Mouse (Mus musculus): ENCODE measurements at regions not wholly inside any gene's neighbourhood (a gene's known extent, or its start where the extent isn't known, plus 50 kb on each side); places are given as distances from the start of the nearest gene placed in this dataset.

DNA sequence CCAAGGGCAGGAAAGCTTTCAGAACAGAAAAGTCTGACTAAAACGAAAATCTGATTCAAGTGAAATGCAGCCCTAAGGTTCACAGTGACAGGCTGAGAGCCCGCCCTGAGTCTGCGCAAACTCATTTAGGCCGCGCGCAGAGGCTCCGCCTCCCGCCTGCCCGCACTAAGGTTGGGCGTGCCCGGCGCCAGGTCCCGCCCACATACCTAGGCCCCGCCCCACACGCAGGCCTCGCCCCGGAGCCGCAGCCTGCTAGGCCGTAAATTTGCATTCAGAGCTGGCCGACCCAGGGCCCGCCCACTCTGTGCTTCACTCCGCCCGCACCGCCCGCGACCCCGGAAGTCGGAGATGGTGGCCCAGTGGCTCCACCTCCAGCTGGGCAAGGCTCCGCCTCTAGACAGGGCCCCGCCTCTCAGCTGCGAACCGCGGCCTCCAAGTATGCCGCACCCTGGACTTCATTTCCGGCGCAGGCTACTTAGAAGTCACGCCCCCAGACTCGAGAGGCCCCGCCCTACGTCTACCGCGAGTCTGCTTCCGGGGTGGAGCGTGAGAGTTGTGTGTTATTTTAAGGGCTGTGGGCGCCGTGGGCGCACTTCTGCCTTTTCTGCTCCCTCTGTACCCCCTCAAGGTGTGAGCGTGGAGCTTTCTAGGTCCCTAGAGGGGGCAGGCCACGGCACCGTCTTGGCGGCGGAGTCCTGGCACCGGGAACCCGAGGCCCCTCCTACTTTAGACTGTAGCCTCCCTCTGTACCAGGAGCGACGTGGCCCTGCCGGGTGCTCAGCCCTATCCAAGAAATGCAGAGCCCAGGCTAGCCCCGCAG lies 52.3 kb upstream of the Wnt7b start:
- H3K9me3 ChIP-seq, result no peaks in the 10 kb centered on the region
- H3K4me1 ChIP-seq, result peaks cover 11% of the 10 kb centered on the region
- H3K4me2 ChIP-seq (replicated peaks), result peak overlapping the region; percentile 63
- H3K27ac ChIP-seq (replicated peaks), result peak overlapping the region; percentile 83
- no peaks in the 10 kb centered on the region for H3K36me3 ChIP-seq
- H3K27me3 ChIP-seq, result peaks cover 22% of the 10 kb centered on the region
- H3K4me3 ChIP-seq, result peak overlapping the region; percentile 65
- WGBS, result under 1% methylated on average over 58 of the region's 58 CpGs
- peak; percentile 97 for ATAC-seq (ENCODE audit: low FRiP score, low read depth)
- peak overlapping the region; percentile 64 for H3K9ac ChIP-seq (replicated peaks)

DNA sequence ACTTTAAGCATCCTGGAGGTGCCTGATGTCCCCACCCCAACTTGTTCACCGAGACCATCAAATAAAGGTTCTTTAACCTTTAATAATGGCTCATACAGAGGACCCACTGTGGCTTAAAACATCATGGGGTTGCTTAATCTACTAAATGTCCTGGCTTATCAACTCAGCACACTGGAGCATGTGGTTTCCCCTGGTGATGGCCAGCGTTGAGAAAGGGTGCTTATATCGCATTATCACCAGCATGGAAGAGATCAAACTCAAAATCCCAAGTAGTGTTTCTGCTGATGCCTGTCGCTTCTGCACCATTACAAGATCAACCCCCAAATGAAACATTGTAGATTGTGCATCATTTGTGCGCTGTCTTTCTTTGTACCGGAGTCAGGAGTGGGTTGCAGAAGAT lies 53.2 kb upstream of the Wnt7b start:
- H3K9ac ChIP-seq (replicated peaks), result no peak overlapping the region
- 97% methylated on average over 6 of the region's 6 CpGs for WGBS
- H3K4me3 ChIP-seq, result peak overlapping the region; percentile 65; the same call in 1 of the 2 replicates
- no peaks in the 10 kb centered on the region for H3K9me3 ChIP-seq
- H3K36me3 ChIP-seq, result no peaks in the 10 kb centered on the region
- no peak for ATAC-seq (ENCODE audit: low FRiP score, low read depth)
- H3K27me3 ChIP-seq, result peaks cover 25% of the 10 kb centered on the region
- no peak overlapping the region for H3K27ac ChIP-seq (replicated peaks)
- peaks cover 11% of the 10 kb centered on the region for H3K4me1 ChIP-seq
- H3K4me2 ChIP-seq (replicated peaks), result peak overlapping the region; percentile 63

DNA sequence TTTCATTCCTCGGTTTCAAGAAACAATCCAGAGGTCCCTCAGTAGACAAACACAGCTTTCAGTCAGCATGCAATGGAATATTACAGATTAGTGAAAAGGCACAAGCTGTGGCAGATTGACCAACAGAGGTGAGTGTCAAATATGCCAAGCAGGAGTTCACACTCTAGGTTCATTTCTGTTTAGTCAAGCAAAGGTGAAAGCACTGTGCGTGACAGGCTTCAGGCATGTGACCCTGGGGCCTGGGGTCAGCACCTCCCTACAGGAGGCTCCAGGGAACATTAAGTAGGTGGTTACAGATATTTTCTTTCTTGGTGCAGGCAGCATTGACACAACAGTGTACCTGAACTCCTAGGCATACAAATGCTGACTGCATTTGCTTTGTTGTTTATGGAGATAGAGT lies 57.3 kb upstream of the Wnt7b start:
- no peak overlapping the region for H3K9ac ChIP-seq (replicated peaks)
- no peak overlapping the region for H3K4me2 ChIP-seq (replicated peaks)
- no peak for ATAC-seq (ENCODE audit: low FRiP score, low read depth)
- 83% methylated on average over 2 of the region's 2 CpGs for whole genome bisulfite sequencing
- H3K36me3 ChIP-seq, result no peaks in the 10 kb centered on the region
- no peaks in the 10 kb centered on the region for H3K9me3 ChIP-seq
- no peak overlapping the region for H3K4me3 ChIP-seq
- H3K4me1 ChIP-seq, result peaks cover 4% of the 10 kb centered on the region; the same call in 1 of the 2 replicates
- peaks cover 64% of the 10 kb centered on the region for H3K27me3 ChIP-seq
- no peak overlapping the region for H3K27ac ChIP-seq (replicated peaks)

DNA sequence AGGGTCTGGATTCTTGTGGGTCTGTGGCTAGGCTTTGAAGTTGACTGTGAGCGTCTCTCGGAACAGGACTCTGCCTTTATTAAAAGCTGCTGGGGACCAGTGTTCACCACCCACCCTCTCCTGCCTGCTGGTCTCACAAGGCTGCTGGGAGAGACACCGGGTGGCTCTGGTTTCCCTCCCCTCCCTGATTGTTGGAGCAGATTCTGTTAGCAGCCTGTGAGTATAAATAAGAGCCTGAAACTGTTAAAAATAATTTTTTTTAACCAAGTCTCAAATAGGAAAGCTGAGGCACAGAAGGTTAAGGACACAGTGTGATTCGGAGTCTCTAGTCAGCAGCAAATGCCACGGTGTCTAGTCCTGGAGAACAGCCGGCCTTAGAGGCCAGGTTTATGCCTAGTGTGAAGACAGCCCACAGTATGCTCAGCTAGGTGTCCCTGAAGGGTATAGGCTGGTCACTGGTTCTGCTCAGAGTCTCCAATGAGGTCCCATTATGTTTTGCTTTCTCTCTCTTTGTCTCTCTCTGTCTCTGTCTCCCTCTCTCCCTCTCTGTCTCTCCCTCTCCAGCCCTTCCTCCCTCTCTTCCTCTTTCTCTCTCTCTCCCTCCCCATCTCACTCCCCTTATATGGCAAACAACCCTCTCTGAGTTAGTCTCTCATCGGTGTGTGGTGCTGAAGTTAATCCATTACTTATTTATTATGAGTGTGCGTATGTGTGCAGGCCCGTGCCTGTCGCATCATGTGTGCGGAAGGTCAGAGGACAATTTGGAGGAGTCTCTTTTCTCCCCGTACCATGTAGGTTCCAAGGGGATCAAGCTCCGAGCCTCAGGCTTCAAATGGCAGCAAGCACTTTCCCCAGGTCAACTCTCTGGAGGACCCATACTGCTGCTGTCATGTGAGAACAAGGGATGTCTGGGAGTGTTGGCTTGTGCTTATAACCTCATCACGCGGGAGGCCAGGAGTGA lies 59.1 kb upstream of the Wnt7b start:
- no peak overlapping the region for H3K4me3 ChIP-seq
- no peak overlapping the region for H3K9ac ChIP-seq (replicated peaks)
- peaks cover 76% of the 10 kb centered on the region for H3K27me3 ChIP-seq
- H3K27ac ChIP-seq (replicated peaks), result no peak overlapping the region
- H3K4me2 ChIP-seq (replicated peaks), result no peak overlapping the region
- ATAC-seq (ENCODE audit: low FRiP score, low read depth), result no peak
- no peaks in the 10 kb centered on the region for H3K36me3 ChIP-seq
- 81% methylated on average over 15 of the region's 15 CpGs for WGBS
- no peaks in the 10 kb centered on the region for H3K9me3 ChIP-seq
- H3K4me1 ChIP-seq, result peaks cover 9% of the 10 kb centered on the region

DNA sequence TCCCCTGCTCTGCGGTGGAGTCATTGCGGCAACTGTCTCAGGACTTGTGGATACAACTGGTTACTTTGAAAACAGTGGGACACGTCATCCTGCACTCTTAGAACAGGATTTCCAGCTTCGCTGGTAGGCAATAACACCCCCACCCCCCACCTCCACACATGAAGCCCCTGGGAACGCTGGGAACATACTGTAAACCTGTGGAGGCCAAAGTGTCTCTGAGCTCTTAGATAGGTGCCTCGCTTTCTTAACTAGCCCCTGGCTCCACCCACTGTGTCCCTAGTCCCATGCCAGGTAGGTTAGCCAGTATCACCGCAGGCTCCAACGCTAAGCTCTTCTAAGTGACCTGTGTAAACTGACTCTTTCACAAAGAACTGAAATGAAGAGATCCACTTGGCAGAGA lies 63.1 kb upstream of the Wnt7b start:
- whole genome bisulfite sequencing, result 51% methylated on average over 8 of the region's 8 CpGs
- Histone ChIP-seq H3K27ac (replicated peaks) (no peak overlapping the region), H3K9me3 (no peaks in the 10 kb centered on the region), H3K36me3 (no peaks in the 10 kb centered on the region), H3K27me3 (peaks cover 98% of the 10 kb centered on the region), H3K4me2 (replicated peaks) (peak overlapping the region; percentile 54; the same call in 1 of the 2 replicates), H3K4me1 (peaks cover 17% of the 10 kb centered on the region), H3K9ac (replicated peaks) (no peak overlapping the region), H3K4me3 (no peak overlapping the region)
- ATAC-seq (ENCODE audit: low FRiP score, low read depth), result no peak

DNA sequence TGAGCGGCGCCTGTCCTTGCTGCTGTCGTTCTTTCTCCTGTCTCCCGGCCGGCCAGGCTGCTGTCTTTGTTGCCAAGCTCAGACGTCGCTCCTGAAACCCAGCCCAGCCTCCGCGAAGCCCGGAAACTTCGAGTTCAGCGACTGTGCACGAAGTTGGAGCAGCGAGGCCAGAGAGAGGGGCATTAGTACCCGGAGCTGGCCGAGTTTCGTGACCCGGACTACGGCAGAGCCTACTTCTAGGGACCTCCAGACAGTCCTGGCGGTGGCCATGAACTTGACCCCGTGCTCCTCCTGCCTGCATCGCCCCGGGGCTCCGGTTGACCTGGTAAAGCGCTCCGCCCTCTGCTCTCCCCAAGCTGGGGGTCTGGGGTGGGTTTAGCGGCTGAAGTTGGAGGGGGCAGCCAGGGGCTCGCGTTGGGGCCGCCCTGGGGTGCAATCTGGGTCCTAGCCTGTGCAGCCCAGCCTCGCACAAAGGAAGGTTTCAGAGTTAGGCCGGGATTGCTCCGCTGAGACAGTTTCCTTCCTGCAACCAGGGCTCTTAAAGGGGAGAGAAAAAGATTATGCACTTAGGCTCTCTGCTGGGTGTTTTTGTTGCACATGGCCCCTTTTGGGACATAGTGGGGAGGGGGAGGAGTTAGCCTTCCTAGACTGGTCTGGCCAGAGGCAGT lies 63.8 kb upstream of the Wnt7b start:
- Histone ChIP-seq H3K4me3 (peak overlapping the region; percentile 28), H3K27me3 (peaks cover 98% of the 10 kb centered on the region), H3K4me2 (replicated peaks) (peak overlapping the region; percentile 54), H3K27ac (replicated peaks) (0 out of 2 replicates have a peak overlapping the region, but pooled peaks have one; percentile 4), H3K9ac (replicated peaks) (peak overlapping the region; percentile 49; the same call in 1 of the 2 replicates), H3K9me3 (no peaks in the 10 kb centered on the region), H3K4me1 (peaks cover 17% of the 10 kb centered on the region), H3K36me3 (no peaks in the 10 kb centered on the region)
- 2% methylated on average over 33 of the region's 33 CpGs for WGBS
- peak; percentile 49; the same call in 1 of the 2 replicates for ATAC-seq (ENCODE audit: low FRiP score, low read depth)

DNA sequence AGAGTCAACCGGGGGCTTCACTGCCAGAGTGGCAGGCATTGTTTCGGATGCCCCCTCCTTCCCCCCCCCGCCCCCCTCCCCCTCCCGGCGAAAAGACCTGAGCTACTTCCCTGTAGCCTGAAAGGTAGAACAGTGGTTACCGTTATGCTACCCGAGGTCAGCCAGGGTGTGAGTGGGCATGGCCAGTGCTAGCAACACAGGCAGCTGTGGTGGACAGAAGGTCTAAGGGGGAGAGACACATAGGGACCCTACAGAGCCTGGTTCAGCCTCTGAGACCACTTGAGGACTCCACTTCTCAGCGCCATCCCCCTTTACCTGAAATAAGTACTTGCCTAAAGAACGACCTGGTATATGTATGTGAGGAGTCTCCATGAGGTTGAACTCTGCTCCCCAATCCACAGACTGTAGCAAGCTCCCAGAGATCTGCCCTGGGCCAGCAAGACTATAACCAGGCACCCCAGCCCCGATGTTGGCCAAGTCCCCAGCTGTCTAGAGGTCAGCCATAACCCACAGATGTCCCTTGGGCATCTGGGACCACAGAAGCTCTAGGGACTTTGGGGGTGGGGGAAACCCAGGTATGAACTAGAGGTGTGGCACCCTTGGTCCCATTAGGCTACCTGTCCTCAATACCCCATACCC lies 64.5 kb upstream of the Wnt7b start:
- ATAC-seq (ENCODE audit: low FRiP score, low read depth), result no peak; the same call in 1 of the 2 replicates
- Histone ChIP-seq H3K4me3 (peak overlapping the region; percentile 28; the same call in 1 of the 2 replicates), H3K36me3 (no peaks in the 10 kb centered on the region), H3K27me3 (peaks cover 98% of the 10 kb centered on the region), H3K4me1 (peaks cover 17% of the 10 kb centered on the region), H3K9ac (replicated peaks) (0 out of 2 replicates have a peak overlapping the region, but pooled peaks have one; percentile 49), H3K4me2 (replicated peaks) (peak overlapping the region; percentile 54), H3K27ac (replicated peaks) (0 out of 2 replicates have a peak overlapping the region, but pooled peaks have one; percentile 4), H3K9me3 (no peaks in the 10 kb centered on the region)
- 45% methylated on average over 7 of the region's 10 CpGs for WGBS

- no peak overlapping the region for H3K27ac ChIP-seq (replicated peaks)
- H3K4me3 ChIP-seq, result no peak overlapping the region
- peaks cover 98% of the 10 kb centered on the region for H3K27me3 ChIP-seq
- no peak overlapping the region for H3K9ac ChIP-seq (replicated peaks)
- ATAC-seq (ENCODE audit: low FRiP score, low read depth), result no peak
- 78% methylated on average over 6 of the region's 6 CpGs for WGBS
- no peaks in the 10 kb centered on the region for H3K36me3 ChIP-seq
- H3K9me3 ChIP-seq, result no peaks in the 10 kb centered on the region
- peaks cover 20% of the 10 kb centered on the region for H3K4me1 ChIP-seq
- no peak overlapping the region for H3K4me2 ChIP-seq (replicated peaks)
Measured at GRCm38 (mm10) chr15:85647593-85647992, 65.3 kb upstream of the Wnt7b start.

DNA sequence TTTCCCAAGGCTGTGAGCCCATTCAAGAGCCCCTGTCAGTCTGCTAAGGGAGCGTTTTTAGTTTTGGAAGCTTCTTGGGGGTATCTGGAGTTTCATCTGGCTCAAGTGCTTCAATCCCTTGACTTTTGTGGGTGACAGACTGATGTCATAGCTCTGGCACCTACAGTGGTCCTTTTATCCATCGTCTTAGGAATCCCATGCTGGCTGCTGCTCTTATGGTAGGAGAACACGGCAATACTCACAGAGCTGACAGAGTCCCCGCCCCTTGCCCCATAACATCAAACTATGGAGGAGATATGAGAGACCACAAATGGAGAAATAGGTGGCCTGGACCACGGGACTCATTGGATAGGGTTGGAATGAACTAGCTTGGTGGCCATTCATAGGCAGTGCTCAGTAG lies 68.0 kb upstream of the Wnt7b start:
- no peak overlapping the region for H3K4me2 ChIP-seq (replicated peaks)
- no peak overlapping the region for H3K27ac ChIP-seq (replicated peaks)
- no peak for ATAC-seq (ENCODE audit: low FRiP score, low read depth)
- H3K27me3 ChIP-seq, result peaks cover 100% of the 10 kb centered on the region
- no peaks in the 10 kb centered on the region for H3K36me3 ChIP-seq
- peaks cover 43% of the 10 kb centered on the region for H3K4me1 ChIP-seq
- H3K9ac ChIP-seq (replicated peaks), result no peak overlapping the region
- WGBS, result 85% methylated on average over 5 of the region's 5 CpGs
- no peaks in the 10 kb centered on the region for H3K9me3 ChIP-seq
- H3K4me3 ChIP-seq, result no peak overlapping the region

- no peaks in the 10 kb centered on the region for H3K9me3 ChIP-seq
- no peak overlapping the region for H3K9ac ChIP-seq (replicated peaks)
- no peak overlapping the region for H3K27ac ChIP-seq (replicated peaks)
- peaks cover 36% of the 10 kb centered on the region for H3K4me1 ChIP-seq
- no peak for ATAC-seq (ENCODE audit: low FRiP score, low read depth)
- no peak overlapping the region for H3K4me2 ChIP-seq (replicated peaks)
- H3K4me3 ChIP-seq, result no peak overlapping the region
- 83% methylated on average over 9 of the region's 9 CpGs for WGBS
- peaks cover 98% of the 10 kb centered on the region for H3K27me3 ChIP-seq
- no peaks in the 10 kb centered on the region for H3K36me3 ChIP-seq
Measured at GRCm38 (mm10) chr15:85651718-85652420, 69.6 kb upstream of the Wnt7b start.

DNA sequence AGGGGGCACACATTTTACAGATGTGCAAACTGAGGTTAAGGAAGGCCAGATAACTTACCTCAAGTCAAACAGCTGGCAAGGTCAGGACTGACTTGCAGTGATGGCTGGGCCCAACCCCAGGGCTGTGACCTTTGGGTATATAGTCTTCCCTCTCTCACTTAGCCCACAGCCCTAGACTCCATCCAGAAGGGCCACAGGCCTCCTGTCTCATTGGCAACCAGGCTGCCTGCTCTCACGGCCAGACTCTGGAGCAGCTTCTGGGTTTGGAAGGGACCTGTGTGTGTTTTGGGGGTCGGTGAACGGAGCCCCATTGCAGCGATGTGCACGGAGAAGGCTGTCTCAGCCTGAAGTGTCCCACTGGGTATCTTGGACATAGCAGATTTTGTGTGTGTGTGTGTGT lies 70.2 kb upstream of the Wnt7b start:
- no peak overlapping the region for H3K9ac ChIP-seq (replicated peaks)
- H3K4me1 ChIP-seq, result peaks cover 33% of the 10 kb centered on the region
- peak overlapping the region; percentile 84 for H3K27ac ChIP-seq (replicated peaks)
- no peak overlapping the region for H3K4me2 ChIP-seq (replicated peaks)
- 80% methylated on average over 5 of the region's 5 CpGs for WGBS
- ATAC-seq (ENCODE audit: low FRiP score, low read depth), result no peak
- peaks cover 98% of the 10 kb centered on the region for H3K27me3 ChIP-seq
- no peaks in the 10 kb centered on the region for H3K9me3 ChIP-seq
- H3K36me3 ChIP-seq, result no peaks in the 10 kb centered on the region
- H3K4me3 ChIP-seq, result no peak overlapping the region
